Mouse (Mus musculus) G1E (cell line): ENCODE data around the gene Ing5.

Experiments used
- CTCF ChIP-seq: IDR thresholded peaks from 2 replicates; pipeline ENCODE4 v1.5.1; 2012; ENCODE audit warnings: low read depth, low read length, inconsistent platforms, mixed read lengths
- GATA1 ChIP-seq: IDR thresholded peaks from 2 replicates; pipeline ENCODE4 v1.6.1; 2012; ENCODE audit warnings: borderline replicate concordance, low read length, inconsistent platforms, mixed read lengths

GRCm38 (mm10) chr1:93825105-93825674, 21.4 kb downstream of the Ing5 start:
- TF ChIP-seq CTCF, result no peak
- TF ChIP-seq GATA1, result no peak
